Mouse (Mus musculus) kidney, adult 2 months (tissue): ENCODE results near the gene Nuak1.

Source experiments
- CTCF ChIP-seq: fragments of 200-500 bp; conservative IDR thresholded peaks from 2 replicates; pipeline ENCODE4 v1.5.1; 2011; ENCODE audit warnings: low read depth, mild to moderate bottlenecking, control low read depth, low read length, moderate library complexity, mixed read lengths; ENCODE audit not compliant: insufficient read depth, insufficient read length
- POLR2A ChIP-seq: fragments of 200-500 bp; IDR thresholded peaks from one replicate; pipeline ENCODE4 v1.6.1; 2011; ENCODE audit warnings: low read depth, low read length, control low read depth

DNA sequence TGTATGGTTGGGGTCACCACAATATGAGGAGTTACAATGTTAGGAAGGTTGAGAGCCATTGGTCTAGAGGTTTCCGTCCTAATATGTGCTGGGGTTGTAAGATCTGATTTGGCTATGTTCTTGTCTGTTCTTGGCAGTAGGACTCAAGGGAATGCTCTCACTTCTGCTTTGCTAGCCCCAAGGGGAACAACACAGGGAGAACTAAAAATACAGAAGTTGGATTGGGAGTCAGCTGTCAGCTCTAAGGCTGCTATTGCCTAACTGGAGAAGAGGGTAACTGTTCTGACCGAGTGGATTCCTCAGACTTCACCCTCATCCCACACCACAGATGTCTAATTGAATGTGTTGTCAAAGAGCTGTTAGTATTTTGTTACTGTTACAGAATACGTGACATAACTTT lies 101.6 kb downstream of the Nuak1 start:
- TF ChIP-seq POLR2A: no peak
- no peak for TF ChIP-seq CTCF
